Mouse (Mus musculus) G1E (cell line): ENCODE measurements around the gene Lsm2.

ENCODE experiments used
- CTCF ChIP-seq: IDR thresholded peaks from 2 replicates; pipeline ENCODE4 v1.5.1; 2012; ENCODE audit warnings: low read depth, low read length, inconsistent platforms, mixed read lengths
- GATA1 ChIP-seq: IDR thresholded peaks from 2 replicates; pipeline ENCODE4 v1.6.1; 2012; ENCODE audit warnings: borderline replicate concordance, low read length, inconsistent platforms, mixed read lengths
- GATA2 ChIP-seq: IDR thresholded peaks from 2 replicates; pipeline ENCODE4 v1.6.1; 2012; ENCODE audit warnings: low read depth, low read length, inconsistent platforms, borderline replicate concordance
- POLR2AphosphoS5 ChIP-seq: IDR thresholded peaks from 2 replicates; pipeline ENCODE4 v1.6.1; 2012; ENCODE audit warnings: low read depth, low read length, inconsistent platforms; ENCODE audit not compliant: insufficient replicate concordance
- TAL1 ChIP-seq: conservative IDR thresholded peaks from 2 replicates; pipeline ENCODE4 v1.6.1; 2012; ENCODE audit warnings: low read depth, low read length, inconsistent platforms, mixed read lengths

GRCm38 (mm10) chr17:35016376-35016775 is 34.7 kb downstream of the Lsm2 start, which contains the start of gene Vwa7:
- no peak for TF ChIP-seq CTCF
- no peak for TF ChIP-seq TAL1
- no peak for TF ChIP-seq GATA2
- no peak for TF ChIP-seq GATA1
- TF ChIP-seq POLR2AphosphoS5 = no peak
